Mouse (Mus musculus) lung, embryonic 14.5 days (tissue): ENCODE data around the gene Spi1. TPM values are rescaled to one million over a fixed set of nuclear protein-coding genes. Genes with fewer than 3 reads are reported as not detected.

ENCODE experiments used
- ATAC-seq: fragments of 200-750 bp; cut with Nextera tagmentation; 2 replicates; pipeline ENCODE4 v1.8.0; 2017; ENCODE audit warnings: mild to moderate bottlenecking, moderate TSS enrichment, moderate library complexity; ENCODE audit not compliant: insufficient read depth
- DNase-seq: peaks from one replicate; pipeline ENCODE4 v3.0.0-alpha.2; 2015
- H3K27ac ChIP-seq: fragments of 300-500 bp; sonication (generic); 2 replicates; pipeline ENCODE4 v1.5.1; 2014; ENCODE audit warnings: low read depth, mild to moderate bottlenecking, moderate library complexity
- H3K27me3 ChIP-seq: fragments of 300-500 bp; sonication (generic); 2 replicates; pipeline ENCODE4 v1.6.1; 2014; ENCODE audit warnings: low read length, control low read depth; ENCODE audit not compliant: insufficient read depth
- H3K36me3 ChIP-seq: fragments of 300-500 bp; sonication (generic); 2 replicates; pipeline ENCODE4 v1.6.1; 2014; ENCODE audit warnings: control low read depth; ENCODE audit not compliant: insufficient read depth
- H3K4me1 ChIP-seq: fragments of 300-500 bp; sonication (generic); 2 replicates; pipeline ENCODE4 v1.6.1; 2014; ENCODE audit warnings: antibody characterized with exemption, control low read depth; ENCODE audit not compliant: insufficient read depth
- H3K4me2 ChIP-seq: fragments of 300-500 bp; sonication (generic); 2 replicates; pipeline ENCODE4 v1.6.1; 2014; ENCODE audit warnings: mild to moderate bottlenecking
- H3K4me3 ChIP-seq: fragments of 300-500 bp; sonication (generic); 2 replicates; pipeline ENCODE4 v1.5.1; 2014; ENCODE audit warnings: low read depth, low read length
- H3K9ac ChIP-seq: fragments of 300-500 bp; sonication (generic); 2 replicates; pipeline ENCODE4 v1.6.1; 2014
- H3K9me3 ChIP-seq: fragments of 300-500 bp; sonication (generic); 2 replicates; pipeline ENCODE4 v1.6.1; 2016; ENCODE audit warnings: low read depth, low read length, control low read depth
- CTCF ChIP-seq: IDR thresholded peaks from 2 replicates; pipeline ENCODE4 v1.5.1; 2016; ENCODE audit warnings: antibody characterized with exemption, low read depth
- WGBS: fragments of 180-500 bp; shearing (Covaris S2); extraction: QIAGEN DNeasy Blood & Tissue Kit; methylation state at CpG from one replicate; pipeline ENCODE4 v1.1.7; 2014; 5-methylcytosine and 5-hydroxymethylcytosine counted together
- polyA plus RNA-seq: library from polyadenylated mRNA; unstranded; fragments of >200 nt; fragmentation: Nextera tagmentation; extraction: Ambion mirVana; gene quantifications from 2 replicates; pipeline ENCODE4 v1.2.1, GENCODE M21; 2014

Spi1 gene
- polyA plus RNA-seq, 1 experiment from 2014 or later: 6.2 TPM

DNA sequence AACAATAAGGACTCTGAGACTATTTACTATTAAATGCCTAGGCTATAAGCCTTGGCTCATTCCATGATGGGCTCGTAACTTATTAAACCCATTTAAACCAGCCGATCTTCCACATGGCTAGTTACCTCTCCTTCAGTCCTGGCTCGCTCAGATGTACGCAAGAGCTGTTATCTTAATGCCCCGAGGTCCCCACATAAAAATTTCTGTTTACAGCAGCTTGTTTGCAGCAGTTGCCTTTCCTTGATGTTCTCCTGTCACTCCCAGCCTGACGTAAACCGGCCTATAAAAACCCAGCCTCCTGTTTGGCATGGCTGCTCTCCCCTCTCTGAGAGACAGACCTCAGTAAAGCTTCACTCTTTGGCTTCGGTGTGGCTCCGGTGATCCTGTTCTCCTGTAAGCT is 34.8 kb upstream of the Spi1 start:
- no peaks in the 10 kb centered on the region; the same call in 1 of the 2 replicates for H3K36me3 ChIP-seq
- ATAC-seq (no peak), DNase-seq (no peak)
- no peak overlapping the region for H3K27ac ChIP-seq
- H3K27me3 ChIP-seq: no peaks in the 10 kb centered on the region
- no peaks in the 10 kb centered on the region for H3K9me3 ChIP-seq
- H3K4me3 ChIP-seq: no peak overlapping the region
- H3K9ac ChIP-seq: no peak overlapping the region
- H3K4me1 ChIP-seq: no peaks in the 10 kb centered on the region
- no peak for TF ChIP-seq CTCF
- 77% methylated on average over 9 of the region's 9 CpGs for WGBS
- H3K4me2 ChIP-seq: no peak overlapping the region

DNA sequence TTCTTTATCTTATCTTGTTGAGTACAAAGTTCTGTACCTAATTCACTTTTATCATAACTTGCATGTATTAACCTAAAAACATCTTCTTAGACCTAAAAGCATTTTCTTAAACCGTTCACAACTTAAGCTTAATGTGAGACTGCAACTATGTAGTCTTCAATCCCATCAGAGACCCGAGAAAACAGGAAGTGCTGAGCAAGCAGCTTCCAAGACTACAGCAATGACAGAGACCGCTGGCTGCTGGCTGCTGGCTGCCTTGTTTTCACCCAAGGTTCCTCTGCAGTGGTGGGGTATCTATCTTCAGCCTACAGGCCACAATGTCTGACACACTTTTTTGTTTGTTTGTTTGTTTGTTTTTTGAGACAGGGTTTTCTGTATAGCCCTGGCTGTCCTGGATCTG is 30.3 kb upstream of the Spi1 start:
- no peak overlapping the region for H3K4me2 ChIP-seq
- no peak overlapping the region for H3K9ac ChIP-seq
- TF ChIP-seq CTCF: no peak
- no peaks in the 10 kb centered on the region for H3K9me3 ChIP-seq
- H3K36me3 ChIP-seq: peaks cover 20% of the 10 kb centered on the region
- no peak overlapping the region for H3K27ac ChIP-seq
- 74% methylated on average over 3 of the region's 3 CpGs for WGBS
- no peak for ATAC-seq
- peaks cover 5% of the 10 kb centered on the region; the same call in 1 of the 2 replicates for H3K4me1 ChIP-seq
- DNase-seq: no peak
- no peaks in the 10 kb centered on the region for H3K27me3 ChIP-seq
- no peak overlapping the region for H3K4me3 ChIP-seq

DNA sequence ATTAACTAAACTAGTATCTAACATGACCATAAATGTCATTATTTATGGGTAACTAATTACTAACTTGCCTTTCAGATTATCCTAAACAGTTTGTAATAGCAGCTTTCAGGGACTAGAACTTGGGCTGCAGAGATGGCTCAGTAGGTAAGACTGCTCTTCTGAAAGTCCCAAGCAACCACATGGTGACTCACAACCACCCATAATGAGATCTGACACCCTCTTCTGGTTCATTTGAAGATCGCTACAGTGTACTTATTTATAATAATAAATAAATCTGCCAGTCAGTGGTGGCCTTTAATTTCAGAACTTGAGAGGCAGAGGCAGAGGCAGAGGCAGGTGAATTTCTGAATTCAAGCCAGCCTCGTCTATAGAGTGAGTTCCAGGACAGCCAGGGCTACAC is 29.4 kb upstream of the Spi1 start:
- no peak overlapping the region for H3K9ac ChIP-seq
- H3K36me3 ChIP-seq: peaks cover 28% of the 10 kb centered on the region
- WGBS: 40% methylated on average over 2 of the region's 2 CpGs
- no peak for TF ChIP-seq CTCF
- no peaks in the 10 kb centered on the region for H3K9me3 ChIP-seq
- H3K27ac ChIP-seq: no peak overlapping the region
- ATAC-seq: no peak
- H3K4me2 ChIP-seq: peak overlapping the region; percentile 63
- no peaks in the 10 kb centered on the region for H3K27me3 ChIP-seq
- DNase-seq: no peak
- H3K4me3 ChIP-seq: peak overlapping the region; percentile 84; the same call in 1 of the 2 replicates
- peaks cover 5% of the 10 kb centered on the region; the same call in 1 of the 2 replicates for H3K4me1 ChIP-seq

DNA sequence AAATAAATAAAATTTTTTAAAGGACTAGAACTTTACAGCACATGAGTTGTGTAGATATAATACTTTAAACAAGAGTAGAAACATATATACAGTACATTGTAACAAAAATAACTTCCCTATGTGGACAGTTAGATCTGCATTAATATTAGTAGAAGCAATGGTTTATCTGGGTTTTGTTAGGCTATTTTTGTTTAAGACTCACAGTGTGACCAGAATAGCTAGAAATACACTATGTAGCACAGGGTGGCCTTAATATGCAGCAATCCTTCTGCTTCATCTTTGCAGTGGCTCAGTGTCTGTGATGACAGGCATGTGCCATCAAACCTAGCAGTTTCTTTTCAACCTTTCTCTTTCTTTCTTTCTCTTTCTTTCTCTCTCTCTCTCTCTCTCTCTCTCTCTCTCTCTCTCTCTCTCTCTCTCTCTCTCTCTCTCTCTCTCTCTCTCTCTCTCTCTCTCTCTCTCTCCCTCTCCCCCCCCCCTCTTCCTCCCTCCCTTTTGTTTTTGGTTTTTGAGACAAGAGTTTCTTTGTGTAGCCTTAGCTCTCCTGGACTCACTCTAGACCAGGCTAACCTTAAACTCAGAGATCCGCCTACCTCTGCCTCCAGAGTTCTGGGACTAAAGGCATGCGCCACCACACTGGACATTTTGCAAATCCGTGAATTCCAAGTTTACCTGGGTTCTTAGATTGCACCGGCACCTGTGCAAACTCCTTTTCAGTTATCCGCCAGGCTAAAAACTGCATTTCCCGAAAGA is 28.8 kb upstream of the Spi1 start:
- Histone ChIP-seq H3K36me3 (peaks cover 34% of the 10 kb centered on the region), H3K4me1 (peaks cover 5% of the 10 kb centered on the region; the same call in 1 of the 2 replicates), H3K9ac (peak overlapping the region; percentile 76), H3K27ac (peak overlapping the region; percentile 72; the same call in 1 of the 2 replicates), H3K4me3 (peak overlapping the region; percentile 84), H3K4me2 (peak overlapping the region; percentile 63), H3K9me3 (no peaks in the 10 kb centered on the region), H3K27me3 (no peaks in the 10 kb centered on the region)
- 2% methylated on average over 6 of the region's 6 CpGs for WGBS
- ATAC-seq (peak; percentile 52), DNase-seq (no peak)
- no peak for TF ChIP-seq CTCF

DNA sequence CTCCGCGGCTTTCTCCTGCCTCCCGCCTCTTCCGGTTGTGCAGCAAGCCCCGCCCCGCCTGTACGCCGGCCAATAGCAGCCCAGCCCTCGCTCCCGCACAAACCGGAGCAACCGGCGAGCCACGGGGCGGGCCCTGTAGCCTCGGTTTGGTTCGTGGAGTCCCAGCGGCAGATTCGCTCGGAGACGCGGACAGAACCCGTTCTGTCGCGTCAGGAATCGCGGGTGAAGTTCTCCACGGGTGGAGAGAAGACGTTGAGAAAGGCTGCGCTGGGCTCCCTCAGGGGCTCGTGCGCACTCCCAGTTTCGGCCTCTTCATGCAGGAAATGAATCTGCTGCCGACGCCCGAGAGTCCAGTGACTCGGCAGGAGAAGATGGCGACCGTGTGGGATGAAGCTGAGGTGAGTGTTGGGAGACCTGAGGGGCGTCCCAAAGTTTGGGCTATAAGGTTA is 28.2 kb upstream of the Spi1 start, which contains the start of gene Psmc3:
Gene Psmc3 (plus strand): TSS at position 76 of the 449 bp plus-strand sequence.
- no peak for TF ChIP-seq CTCF
- ATAC-seq: peak; percentile 98
- Histone ChIP-seq H3K4me2 (peak within 1 kb of the TSS; percentile 91), H3K9me3 (no peaks in the 10 kb centered on the region), H3K4me3 (peak within 1 kb of the TSS; percentile 84), H3K36me3 (peaks cover 40% of the 10 kb centered on the region), H3K27me3 (no peaks in the 10 kb centered on the region), H3K27ac (peak within 1 kb of the TSS; percentile 72), H3K9ac (peak within 1 kb of the TSS; percentile 76), H3K4me1 (peaks cover 5% of the 10 kb centered on the region; the same call in 1 of the 2 replicates)
- under 1% methylated on average over 40 of the region's 40 CpGs for WGBS
- DNase-seq: peak; percentile 97

DNA sequence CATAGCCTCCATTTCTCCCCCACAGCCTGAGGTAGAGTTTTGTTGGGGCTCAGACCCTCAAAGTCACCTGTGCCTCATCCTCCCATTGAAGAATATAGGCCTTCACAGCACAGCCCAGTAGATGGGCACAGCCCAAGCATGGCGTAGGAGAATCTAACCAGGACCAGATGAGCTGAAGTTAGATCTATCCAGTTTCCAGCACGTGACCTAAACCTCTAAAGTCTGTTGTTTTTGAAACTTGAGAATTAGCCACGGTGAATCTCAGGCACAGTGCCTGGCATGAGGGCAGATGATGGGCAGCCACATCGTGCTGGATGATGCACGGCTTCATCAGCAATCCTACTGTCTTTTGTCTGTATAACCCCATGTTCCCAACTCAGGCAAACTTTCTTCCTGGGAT is 23.8 kb upstream of the Spi1 start:
- TF ChIP-seq CTCF: no peak
- Histone ChIP-seq H3K9ac (no peak overlapping the region), H3K4me2 (no peak overlapping the region), H3K27me3 (no peaks in the 10 kb centered on the region), H3K4me3 (no peak overlapping the region), H3K4me1 (peaks cover 5% of the 10 kb centered on the region; the same call in 1 of the 2 replicates), H3K36me3 (peaks cover 82% of the 10 kb centered on the region), H3K9me3 (no peaks in the 10 kb centered on the region), H3K27ac (no peak overlapping the region)
- 88% methylated on average over 5 of the region's 5 CpGs for WGBS
- ATAC-seq (no peak), DNase-seq (no peak)

DNA sequence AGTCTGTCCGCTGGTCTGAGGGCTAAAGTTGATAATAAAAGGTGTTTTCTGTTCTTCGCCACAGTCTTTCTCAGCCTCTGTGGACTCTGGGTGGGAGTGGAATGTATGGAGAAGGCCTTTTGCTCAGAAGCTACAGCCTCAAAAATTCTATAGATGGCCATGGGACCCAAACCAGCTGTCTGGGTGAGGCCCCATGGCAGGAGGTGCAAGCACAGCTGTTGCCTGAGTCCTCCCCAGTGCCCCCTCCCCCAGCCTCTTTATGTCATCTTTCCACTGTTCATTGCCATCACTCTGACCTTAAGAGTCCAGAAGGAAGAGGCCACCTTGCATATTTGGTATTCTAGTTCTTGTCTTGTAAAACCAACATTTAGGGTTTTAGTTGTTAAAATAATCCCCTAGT is 22.8 kb upstream of the Spi1 start:
- H3K4me3 ChIP-seq: no peak overlapping the region
- H3K9ac ChIP-seq: no peak overlapping the region
- no peak for TF ChIP-seq CTCF
- H3K9me3 ChIP-seq: no peaks in the 10 kb centered on the region
- peaks cover 5% of the 10 kb centered on the region; the same call in 1 of the 2 replicates for H3K4me1 ChIP-seq
- no peak for ATAC-seq
- DNase-seq: no peak
- no peak overlapping the region for H3K4me2 ChIP-seq
- no peaks in the 10 kb centered on the region for H3K27me3 ChIP-seq
- H3K27ac ChIP-seq: no peak overlapping the region
- 88% methylated on average over 2 of the region's 2 CpGs for WGBS
- H3K36me3 ChIP-seq: peaks cover 91% of the 10 kb centered on the region
